Mouse (Mus musculus): Measurements from ENCODE around the gene Asap2.

The Asap2 gene

GRCm38 (mm10) chr12:21132537-21132936 is 142.3 kb downstream of the Asap2 start:
- in situ Hi-C loops (cut with MboI, MseI): no loop called here

DNA sequence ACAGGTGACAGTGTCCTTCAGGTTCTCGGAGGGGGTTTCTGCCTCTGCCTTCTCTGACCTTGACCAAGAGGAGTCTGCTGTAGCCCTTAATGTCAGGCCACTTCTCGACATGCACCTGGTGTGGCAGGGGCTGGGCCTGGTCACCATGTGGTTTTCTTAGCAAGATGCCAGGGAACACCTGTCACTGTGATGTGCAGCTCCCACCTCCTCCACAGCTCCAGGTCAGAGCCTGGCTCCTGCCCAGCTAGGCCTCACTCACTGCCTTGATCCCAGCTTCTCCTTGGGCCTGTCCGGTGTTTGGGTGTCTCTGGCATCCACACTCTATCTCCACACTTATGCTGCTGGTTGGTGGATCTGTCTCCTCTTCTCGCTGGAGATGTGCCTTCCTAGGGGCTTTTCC is 142.8 kb downstream of the Asap2 start:
- in situ Hi-C loops (cut with MboI, MseI): no loop called here

DNA sequence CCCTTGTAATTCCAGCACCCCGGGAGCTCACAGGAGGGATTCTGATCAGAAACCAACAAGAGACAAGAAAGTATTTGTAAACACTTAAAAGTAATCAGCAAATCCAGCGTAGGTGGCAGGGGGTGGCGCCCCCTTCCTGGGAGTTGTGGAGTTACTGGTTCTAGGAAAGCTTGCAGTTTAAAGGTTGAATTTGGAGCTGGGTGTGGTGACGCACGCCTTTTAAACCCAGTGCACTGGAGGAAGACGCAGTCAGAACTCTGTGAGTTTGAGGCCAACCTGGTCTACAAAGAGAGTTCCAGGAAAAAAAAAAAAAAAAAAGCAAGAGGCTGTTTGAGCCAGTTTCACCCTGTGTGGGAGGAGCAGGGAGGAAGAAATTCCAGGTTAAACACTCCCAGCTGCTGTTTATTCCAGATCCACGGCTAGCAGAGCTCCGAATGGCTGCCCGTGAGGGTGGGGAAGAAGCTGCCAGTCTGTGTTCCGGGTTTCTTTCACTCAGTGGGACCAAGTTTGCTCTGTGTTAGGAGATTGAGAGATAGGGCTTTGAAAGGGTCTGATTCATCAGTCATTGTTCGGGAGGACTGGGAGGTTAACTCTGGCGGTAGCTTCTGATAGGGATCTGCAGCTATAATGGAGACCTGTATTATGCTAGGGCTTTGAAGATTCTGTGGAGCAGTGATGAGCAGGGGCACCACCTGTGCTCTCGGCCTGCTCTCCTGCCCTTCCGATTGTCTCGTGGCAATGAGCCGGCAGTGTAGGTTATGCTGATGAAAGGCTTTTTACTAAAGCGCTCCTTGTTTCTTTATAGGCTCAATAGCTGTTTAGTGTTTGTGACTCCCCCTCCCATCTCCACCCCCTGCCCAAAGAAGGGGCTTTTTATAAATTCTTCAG is 144.0 kb downstream of the Asap2 start:
- in situ Hi-C loops (cut with MboI, MseI): no loop called here

DNA sequence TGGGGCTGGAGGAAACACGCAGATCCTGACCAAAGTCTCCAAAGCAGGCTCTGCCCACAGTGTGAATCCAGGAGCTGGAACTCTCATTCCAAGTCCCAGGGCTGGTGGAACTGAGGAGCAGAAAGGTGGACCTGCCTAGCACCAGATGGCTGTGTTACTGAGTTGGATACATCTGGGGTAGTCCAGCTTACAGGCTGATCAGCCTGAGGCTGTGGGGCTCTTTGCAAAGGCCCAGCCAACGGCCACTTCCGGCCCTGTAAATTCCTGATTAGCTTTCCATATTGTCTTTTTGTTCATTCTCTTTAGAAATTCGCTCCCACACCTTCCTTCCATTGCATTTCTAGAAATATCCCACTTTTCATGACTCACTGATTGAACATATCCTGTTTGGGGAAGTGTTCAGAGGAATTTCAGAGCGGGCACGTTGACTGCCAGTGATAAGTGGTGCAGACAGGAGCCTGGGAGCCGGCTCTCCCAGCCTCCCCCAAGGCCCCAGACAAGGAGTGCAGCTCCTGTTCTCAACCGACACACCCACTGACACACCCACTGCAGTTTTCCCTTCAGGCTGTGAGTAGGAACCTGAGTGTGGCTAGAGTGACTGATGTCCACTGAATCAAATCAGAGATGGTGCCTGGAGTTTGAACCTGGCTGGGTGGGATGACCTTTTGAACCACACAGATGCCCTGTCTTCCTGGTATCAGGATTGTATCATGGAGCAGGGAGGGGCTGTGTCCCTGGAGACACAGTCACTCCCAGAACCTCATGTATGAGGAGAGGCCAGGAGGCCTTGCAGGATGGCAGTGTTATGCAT is 145.6 kb downstream of the Asap2 start:
- in situ Hi-C loops (cut with MboI, MseI): no loop called here

DNA sequence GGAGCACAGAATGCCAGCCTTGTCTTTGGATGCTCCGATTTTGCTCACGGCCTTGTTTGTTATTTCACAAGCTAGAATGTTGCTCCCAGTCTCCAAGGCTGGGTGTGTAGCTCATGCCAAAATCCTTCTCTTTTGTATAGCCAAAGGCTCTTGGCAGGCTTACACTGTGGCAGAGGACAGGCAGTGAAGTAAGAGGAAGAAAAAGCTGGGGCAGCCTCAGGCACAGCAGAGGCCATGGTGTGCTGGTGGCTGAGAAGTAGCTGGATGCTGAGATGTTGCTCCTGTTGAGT is 146.1 kb downstream of the Asap2 start:
- in situ Hi-C loops (cut with MboI, MseI): no loop called here

DNA sequence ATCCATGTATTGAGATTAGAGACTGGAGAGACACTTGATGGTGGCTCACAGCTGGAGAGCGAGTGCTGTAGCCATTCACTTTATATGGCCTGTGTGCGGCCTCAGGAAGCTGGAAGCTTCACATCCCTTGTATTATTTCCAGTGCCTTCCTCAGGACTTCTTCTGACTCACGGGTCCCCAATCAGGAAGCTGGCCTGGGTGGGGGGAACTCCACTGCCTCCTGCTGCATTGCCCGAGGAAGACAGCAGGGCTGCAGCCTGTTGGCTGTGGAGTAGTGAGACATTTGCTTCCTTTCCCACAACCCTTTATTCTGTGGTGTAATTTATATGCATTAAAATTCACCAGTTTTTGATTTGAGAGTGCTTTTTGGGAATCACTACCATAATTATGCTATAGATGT is 149.3 kb downstream of the Asap2 start:
- in situ Hi-C loops (cut with MboI, MseI): no loop called here

GRCm38 (mm10) chr12:21140153-21140552 is 149.9 kb downstream of the Asap2 start:
- in situ Hi-C loops (cut with MboI, MseI): no loop called here

DNA sequence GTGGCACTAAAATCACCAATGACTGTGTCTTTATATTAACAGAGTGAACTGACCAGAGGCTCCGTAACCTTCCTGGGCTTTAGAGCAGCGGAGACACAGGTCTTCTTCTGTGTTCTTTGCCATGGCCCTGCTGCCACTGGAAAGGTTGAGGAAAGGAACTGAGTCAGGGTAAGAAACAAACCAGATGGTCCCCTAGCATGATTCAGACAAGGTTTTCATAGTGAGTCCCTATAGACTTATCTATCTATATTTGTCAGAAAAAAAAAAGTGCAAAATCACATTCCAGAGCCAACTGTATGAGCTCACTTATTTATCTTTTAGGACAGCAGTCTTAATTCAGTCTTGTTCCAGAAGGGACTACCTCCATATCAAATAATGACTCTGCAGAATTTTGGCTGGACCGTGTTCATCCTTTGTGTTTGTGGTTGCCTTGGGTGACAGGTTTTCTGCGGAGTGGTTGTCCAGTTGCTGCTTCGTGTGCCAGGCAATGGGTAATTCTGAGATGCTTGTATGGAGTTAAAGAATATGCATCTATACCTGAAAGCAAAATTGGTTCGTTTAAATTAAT is 150.6 kb downstream of the Asap2 start:
- in situ Hi-C loops (cut with MboI, MseI): no loop called here

GRCm38 (mm10) chr12:21141691-21142300 is 151.5 kb downstream of the Asap2 start:
- in situ Hi-C loops (cut with MboI, MseI): no loop called here

DNA sequence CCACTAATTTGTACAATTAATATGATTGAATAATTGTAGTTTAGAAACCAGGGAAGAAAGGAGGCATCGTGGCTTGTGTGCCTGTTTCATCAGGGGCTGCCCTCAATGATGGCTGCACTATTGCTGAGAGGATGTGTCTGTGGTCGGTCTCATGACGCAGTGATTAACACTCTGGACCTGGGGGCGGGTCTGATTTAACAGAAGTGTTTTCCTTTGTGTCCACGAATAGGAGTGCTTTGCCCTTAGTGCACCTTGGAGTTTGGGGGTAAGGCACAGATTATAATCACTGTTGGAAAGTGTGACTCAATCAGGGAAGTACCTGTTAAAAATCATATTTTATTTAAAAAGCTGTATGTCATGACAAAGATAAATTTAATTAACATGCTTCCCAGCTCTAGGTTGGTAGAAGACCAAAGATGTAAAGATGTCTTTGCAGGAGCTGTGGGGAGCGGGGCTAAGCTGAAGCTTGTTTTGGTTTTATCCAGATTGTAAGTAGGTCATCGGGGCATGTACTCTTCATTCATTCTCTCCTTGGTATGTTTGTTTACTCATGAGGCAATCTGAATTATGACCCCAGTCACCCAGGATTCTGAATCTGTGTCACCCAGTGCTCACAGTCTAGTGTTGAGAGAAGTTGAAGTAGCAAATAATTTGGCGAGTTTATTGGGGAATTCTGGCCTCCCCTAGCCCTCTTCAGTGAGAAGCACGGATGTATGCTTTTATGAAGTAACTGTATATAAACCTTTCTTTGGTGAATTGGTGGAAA is 152.4 kb downstream of the Asap2 start:
- in situ Hi-C loops (cut with MboI, MseI): no loop called here

DNA sequence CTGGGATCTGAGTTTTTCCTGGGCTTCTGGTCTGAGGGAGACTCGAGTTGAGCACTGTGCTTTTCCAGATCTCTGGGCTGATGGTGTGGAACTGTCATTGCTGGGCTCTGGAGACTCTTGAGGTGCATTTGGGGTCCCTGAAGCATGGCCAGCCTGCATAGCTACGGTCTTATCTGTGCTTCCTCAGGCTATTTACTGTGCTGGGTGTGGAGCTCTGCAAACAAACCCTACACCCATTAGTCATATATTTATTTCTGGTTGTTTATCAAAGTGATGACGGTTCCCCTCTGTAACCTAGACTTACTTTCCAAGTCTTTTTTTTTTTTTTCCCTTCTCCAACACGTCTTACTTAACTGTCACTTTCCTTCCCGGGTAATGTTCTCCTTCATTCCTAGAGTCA is 154.3 kb downstream of the Asap2 start:
- in situ Hi-C loops (cut with MboI, MseI): no loop called here

DNA sequence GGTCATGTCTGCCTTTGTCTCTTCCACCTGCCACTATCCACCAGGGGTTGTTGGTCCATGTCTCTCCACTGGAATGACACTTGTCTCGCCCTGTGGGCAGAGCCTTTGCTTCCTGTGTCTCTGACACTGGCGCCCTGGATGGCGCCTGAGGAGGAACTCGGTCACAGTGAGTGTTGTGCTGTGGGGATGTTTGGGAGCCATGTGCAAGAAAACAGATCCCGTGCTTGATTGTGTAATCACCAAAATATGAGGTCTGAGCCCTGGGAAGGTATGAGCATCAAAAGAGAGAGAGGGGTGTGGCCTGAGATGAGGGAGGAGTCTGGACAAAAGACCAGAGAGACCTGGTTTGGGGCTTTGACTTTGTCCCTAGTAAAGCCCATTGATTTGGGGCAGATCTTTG is 154.8 kb downstream of the Asap2 start:
- in situ Hi-C loops (cut with MboI, MseI): no loop called here

GRCm38 (mm10) chr12:21146826-21147225 is 156.6 kb downstream of the Asap2 start:
- in situ Hi-C loops (cut with MboI, MseI): no loop called here

- in situ Hi-C loops (cut with MboI, MseI): no loop called here
These were observed 163.0 kb downstream of the Asap2 start for GRCm38 (mm10) chr12:21153279-21153707.

DNA sequence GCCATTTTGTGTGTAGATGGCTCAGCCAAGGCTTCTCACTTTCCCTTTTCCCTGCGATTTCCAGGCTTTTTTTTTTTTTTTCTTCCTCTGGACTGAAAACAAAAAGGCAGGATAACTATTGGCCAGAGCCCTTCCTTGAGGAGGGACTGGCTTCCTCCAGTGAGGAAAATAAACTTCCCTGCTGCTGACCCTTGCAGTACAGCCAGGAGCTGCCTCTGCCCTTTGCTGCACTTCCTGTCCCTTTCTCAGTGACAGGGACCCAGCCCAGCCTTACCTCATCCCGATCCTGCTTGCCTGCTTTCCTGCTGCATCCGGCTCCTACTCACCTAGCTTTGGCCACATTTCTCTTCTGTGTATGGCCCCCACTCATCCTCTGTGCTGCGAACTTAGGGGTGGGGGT is 164.8 kb downstream of the Asap2 start:
- in situ Hi-C loops (cut with MboI, MseI): no loop called here

DNA sequence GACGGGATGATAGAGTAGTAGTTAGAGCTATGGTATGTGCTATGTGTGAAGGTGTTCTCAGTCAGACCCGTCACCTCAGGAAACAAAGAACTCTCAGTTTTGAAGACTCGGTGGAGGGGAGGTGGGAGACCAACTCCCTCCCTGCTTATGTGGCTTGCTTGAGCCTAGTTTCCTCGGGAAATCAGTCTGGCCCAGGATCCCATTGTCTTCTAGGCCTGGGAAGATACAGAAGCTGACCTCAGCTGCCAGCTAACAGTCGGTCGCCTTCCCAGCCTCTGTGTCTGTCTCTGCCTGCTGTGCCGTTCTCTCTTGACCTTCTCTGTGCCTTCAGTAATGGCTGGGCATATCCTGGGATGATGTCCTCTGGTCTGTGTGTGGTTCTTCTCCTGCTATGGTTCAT is 169.0 kb downstream of the Asap2 start:
- in situ Hi-C loops (cut with MboI, MseI): no loop called here

DNA sequence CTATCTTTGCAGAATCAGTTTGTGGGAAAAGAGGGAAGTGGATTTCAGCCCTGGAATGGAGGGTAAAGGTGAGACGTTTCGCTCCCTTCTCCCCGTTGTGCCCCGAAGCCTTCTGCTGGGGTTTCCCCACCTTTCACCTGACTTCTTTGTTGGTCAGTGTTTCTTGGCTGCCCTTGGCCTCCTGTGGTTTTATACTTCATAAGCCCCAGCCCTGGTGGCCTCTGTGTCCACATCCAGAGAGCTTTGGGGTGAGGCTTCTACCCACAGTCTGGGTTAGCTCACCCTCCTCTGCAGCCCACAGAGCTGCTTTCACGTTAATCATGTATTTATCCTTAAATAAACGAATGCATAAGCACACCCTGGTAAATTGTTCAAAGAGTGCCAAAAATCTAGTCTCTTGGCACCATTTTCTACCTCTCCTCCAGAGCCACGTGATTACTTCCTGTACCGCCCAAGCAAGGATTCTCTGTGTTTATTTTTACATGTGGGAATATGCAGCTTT is 170.1 kb downstream of the Asap2 start:
- in situ Hi-C loops (cut with MboI, MseI): no loop called here

DNA sequence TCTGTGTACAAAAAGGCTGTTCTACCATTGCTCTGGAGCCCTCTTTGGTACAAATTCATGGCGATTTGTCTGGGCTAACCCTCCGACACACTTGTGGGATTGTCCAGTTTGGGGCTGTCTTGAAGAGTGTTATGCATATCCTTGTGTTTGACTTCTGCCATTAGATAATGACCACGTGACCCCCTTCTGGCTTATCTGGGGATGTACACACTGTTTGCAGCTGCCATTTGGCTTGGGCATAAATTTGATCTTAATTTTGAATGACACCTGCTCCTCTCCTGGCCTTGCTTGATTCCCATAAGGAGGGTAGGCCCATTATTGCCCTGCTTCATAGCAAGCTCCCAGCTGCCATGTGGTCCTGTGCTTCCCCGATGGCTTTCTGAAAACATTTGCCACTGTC is 171.6 kb downstream of the Asap2 start:
- in situ Hi-C loops (cut with MboI, MseI): no loop called here

DNA sequence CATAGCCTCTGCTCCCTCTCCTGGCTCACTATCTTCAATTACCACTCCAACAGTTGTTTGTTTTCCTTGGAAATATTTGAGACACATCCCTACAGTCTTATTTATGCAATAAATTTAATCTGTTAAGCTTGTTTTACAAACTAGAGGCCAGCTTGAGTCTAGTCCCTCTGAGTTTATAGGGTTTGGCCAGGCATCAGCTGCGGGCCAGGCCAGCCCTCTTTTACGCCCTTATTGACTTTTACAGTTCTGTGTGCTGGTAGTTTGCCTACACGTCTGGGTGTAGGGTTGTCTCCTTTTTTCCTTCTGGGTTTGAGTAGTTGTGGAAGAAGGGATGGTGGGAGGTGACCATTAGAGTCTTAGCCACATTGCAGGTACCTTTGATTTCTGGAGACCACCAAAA is 173.4 kb downstream of the Asap2 start:
- in situ Hi-C loops (cut with MboI, MseI): no loop called here

GRCm38 (mm10) chr12:21164251-21164650 is 174.0 kb downstream of the Asap2 start:
- in situ Hi-C loops (cut with MboI, MseI): no loop called here

DNA sequence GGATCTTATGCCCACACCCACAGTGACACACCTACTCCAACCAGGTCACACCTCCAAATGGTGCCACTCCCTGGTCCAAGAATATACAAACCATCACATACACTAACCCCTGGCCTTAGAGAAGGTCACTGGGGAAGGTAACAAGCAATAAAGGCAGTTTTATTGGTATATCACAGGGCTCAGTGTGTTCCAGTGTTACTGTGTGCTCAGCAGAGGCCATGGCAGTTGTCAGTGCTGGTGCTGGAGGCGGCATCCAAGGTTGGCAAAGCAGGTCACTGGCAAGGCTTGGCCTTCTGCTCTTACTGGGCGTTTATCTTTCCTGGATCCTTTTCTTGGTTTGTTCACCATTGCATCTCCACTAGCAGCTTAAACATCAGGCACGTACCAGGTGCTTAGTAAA is 174.9 kb downstream of the Asap2 start:
- in situ Hi-C loops (cut with MboI, MseI): no loop called here

All from regulatory T cell (primary cell).